Mouse (Mus musculus) stomach, postnatal 0 days (tissue): ENCODE data around the gene Gfm1.

Source experiments
- CTCF ChIP-seq: IDR thresholded peaks from 2 replicates; pipeline ENCODE4 v1.5.1; 2016; ENCODE audit warnings: antibody characterized with exemption, low read depth, mild to moderate bottlenecking, moderate library complexity
- EP300 ChIP-seq: optimal IDR thresholded peaks from 2 replicates; pipeline ENCODE3; 2016; ENCODE audit warnings: antibody characterized with exemption

- no peak for TF ChIP-seq CTCF
- TF ChIP-seq EP300 = no peak
These were observed 84.9 kb downstream of the Gfm1 start for GRCm38 (mm10) chr3:67514801-67515273.
